Mouse (Mus musculus): ENCODE measurements around the gene Itga10. TPM values are rescaled to one million over a fixed set of nuclear protein-coding genes. Genes with fewer than 3 reads are reported as not detected.
A peak's percentile ranks its signal among the peaks of the same experiment; 100 is the strongest.

The Itga10 gene
- polyA plus RNA-seq, 1 experiment from 2014 or later = 1.1 TPM

DNA sequence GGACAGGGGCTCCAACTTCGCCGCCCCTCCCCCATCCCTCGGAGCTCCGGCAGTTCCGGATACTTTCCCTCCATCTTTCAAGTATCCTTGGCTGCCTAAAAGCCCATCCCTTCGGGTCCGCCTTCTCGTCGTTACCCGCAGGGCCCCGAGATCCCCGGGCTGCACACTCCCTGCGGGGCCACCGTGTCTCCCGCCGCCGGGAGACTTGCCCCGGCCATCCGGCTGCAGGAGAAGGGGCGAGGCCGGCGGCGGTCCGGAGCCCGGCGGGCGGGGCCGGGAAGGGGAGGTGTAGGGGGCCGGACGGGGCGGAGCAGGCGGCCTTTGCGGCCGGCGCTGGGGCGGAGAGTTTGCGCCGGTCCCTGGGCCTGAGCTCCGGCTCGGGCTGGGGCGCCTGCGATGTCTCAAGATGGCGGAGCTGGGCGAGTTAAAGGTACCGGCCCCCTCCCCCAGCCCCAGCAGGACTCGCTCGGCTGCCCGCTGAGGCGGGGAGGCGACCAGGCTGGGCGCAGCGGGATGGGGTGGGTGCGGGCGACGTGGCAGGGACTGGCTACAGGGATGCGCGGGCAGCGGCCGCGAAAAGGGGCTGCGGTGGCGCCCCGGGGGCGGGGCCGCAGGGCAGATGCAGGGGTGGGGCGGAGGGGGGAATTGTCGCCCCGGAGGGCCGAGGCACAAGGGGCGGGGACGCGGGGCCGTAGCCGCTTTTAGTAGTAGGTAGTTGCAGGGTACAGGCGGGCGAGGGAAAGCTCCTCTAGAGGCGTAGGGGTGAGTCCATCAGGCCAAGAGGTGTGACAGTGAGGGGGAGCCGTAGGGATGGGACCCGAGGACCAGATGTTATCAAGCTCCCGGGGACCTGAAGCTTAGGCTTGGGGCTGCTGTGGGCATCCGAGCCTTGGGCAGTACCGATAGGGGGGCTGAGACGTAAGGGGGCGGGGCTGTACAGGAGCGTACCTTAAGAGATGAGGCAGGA, 51.7 kb downstream of the Itga10 start:
- H3K27ac ChIP-seq (ENCODE audit: low read length) = peak overlapping the region; percentile 90
- no peaks in the 10 kb centered on the region; the same call in 1 of the 2 replicates for H3K36me3 ChIP-seq (ENCODE audit: control insufficient read depth, insufficient read depth, low read length)
- peak overlapping the region; percentile 91 for H3K9ac ChIP-seq (ENCODE audit: low read depth, low read length)
- H3K9me3 ChIP-seq (replicated peaks; ENCODE audit: control insufficient read depth, low read length, poor library complexity, severe bottlenecking) = no peaks in the 10 kb centered on the region
- 0% methylated on average over 80 of the region's 85 CpGs for WGBS
- H3K4me1 ChIP-seq (ENCODE audit: control insufficient read depth, insufficient read depth, low read length) = peaks cover 9% of the 10 kb centered on the region
- peak; percentile 93 for ATAC-seq
- peak overlapping the region; percentile 80 for H3K4me2 ChIP-seq (ENCODE audit: low read length)
- H3K4me3 ChIP-seq (ENCODE audit: low read depth, low read length) = peak overlapping the region; percentile 91
- H3K27me3 ChIP-seq (ENCODE audit: control insufficient read depth, insufficient read depth, low read depth, low read length) = no peaks in the 10 kb centered on the region

DNA sequence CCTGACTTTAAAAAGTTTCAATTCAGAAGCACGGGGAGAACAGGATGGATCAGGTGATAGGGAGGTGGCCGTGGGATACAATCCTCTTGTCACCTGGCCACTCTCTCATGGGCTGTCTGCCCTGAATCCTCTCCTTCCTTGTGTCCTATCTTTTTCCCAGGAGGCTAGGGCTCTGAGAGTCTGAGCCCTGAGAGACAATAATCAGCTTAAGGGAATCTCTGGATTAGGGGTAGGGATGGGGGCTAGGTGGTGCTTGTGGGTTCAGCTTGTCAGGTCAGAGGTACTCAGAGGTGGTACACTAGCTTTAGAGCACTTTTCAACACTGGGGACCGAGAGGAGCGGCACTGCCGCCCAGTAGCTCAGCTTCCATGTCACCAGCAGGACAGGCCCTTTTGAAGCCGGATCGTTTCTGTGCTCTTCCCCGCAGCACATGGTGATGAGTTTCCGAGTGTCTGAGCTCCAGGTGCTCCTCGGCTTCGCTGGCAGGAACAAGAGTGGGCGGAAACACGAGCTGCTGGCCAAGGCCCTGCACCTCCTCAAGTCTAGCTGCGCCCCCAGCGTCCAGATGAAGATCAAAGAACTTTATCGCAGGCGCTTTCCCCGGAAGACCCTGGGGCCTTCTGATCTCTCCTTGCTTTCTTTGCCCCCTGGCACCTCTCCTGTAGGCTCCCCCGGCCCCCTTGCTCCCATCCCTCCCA, 53.8 kb downstream of the Itga10 start:
- WGBS = 52% methylated on average over 19 of the region's 19 CpGs
- Histone ChIP-seq H3K27ac (ENCODE audit: low read length) (no peak overlapping the region), H3K4me2 (ENCODE audit: low read length) (no peak overlapping the region), H3K27me3 (ENCODE audit: control insufficient read depth, insufficient read depth, low read depth, low read length) (no peaks in the 10 kb centered on the region), H3K4me3 (ENCODE audit: low read depth, low read length) (no peak overlapping the region), H3K36me3 (ENCODE audit: control insufficient read depth, insufficient read depth, low read length) (peaks cover 2% of the 10 kb centered on the region; the same call in 1 of the 2 replicates), H3K9me3 (replicated peaks; ENCODE audit: control insufficient read depth, low read length, poor library complexity, severe bottlenecking) (no peaks in the 10 kb centered on the region), H3K9ac (ENCODE audit: low read depth, low read length) (no peak overlapping the region), H3K4me1 (ENCODE audit: control insufficient read depth, insufficient read depth, low read length) (peaks cover 9% of the 10 kb centered on the region)
- ATAC-seq = no peak

DNA sequence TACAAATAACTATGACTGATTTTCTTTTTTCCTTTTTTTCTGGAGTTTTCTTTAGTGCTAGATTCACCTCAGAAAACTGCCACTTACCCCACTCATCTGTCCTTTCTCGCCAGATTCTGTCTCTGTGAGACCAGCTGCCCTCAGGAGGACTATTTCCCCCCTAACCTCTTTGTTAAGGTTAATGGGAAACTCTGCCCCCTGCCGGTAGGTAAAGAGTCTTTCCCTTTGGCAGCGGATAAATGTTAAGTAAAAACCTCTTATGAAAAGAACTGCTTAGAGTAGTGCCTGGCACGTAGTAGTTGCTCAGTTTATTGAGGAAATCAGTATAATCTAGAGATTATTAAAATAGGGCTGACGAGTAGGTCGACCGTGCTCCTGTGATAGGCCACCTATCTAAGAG, 55.0 kb downstream of the Itga10 start:
- H3K4me3 ChIP-seq (ENCODE audit: low read depth, low read length) = no peak overlapping the region
- ATAC-seq = no peak
- no peak overlapping the region for H3K9ac ChIP-seq (ENCODE audit: low read depth, low read length)
- peaks cover 9% of the 10 kb centered on the region for H3K4me1 ChIP-seq (ENCODE audit: control insufficient read depth, insufficient read depth, low read length)
- no peak overlapping the region for H3K27ac ChIP-seq (ENCODE audit: low read length)
- no peak overlapping the region for H3K4me2 ChIP-seq (ENCODE audit: low read length)
- peaks cover 6% of the 10 kb centered on the region for H3K36me3 ChIP-seq (ENCODE audit: control insufficient read depth, insufficient read depth, low read length)
- WGBS = 51% methylated on average over 7 of the region's 7 CpGs
- H3K9me3 ChIP-seq (replicated peaks; ENCODE audit: control insufficient read depth, low read length, poor library complexity, severe bottlenecking) = no peaks in the 10 kb centered on the region
- no peaks in the 10 kb centered on the region for H3K27me3 ChIP-seq (ENCODE audit: control insufficient read depth, insufficient read depth, low read depth, low read length)

DNA sequence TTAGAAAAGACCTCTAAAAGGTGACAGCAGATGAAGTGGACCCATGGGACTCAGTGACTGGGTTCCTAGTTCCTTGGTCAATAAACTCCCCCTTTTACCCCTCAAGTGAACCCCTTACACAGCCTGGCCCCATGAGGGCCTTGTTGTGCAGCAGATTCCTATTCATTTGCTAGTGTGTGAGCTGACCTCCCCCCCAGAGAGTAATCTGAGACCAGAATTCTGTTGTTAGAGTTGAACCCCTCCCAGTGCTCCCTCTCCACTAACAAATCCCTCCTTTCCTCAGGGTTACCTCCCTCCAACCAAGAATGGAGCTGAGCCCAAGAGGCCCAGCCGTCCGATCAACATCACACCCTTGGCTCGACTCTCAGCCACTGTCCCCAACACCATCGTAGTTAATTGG, 55.6 kb downstream of the Itga10 start:
- WGBS = 87% methylated on average over 4 of the region's 4 CpGs
- Histone ChIP-seq H3K27me3 (ENCODE audit: control insufficient read depth, insufficient read depth, low read depth, low read length) (no peaks in the 10 kb centered on the region), H3K4me2 (ENCODE audit: low read length) (no peak overlapping the region), H3K36me3 (ENCODE audit: control insufficient read depth, insufficient read depth, low read length) (peaks cover 6% of the 10 kb centered on the region), H3K4me3 (ENCODE audit: low read depth, low read length) (no peak overlapping the region), H3K4me1 (ENCODE audit: control insufficient read depth, insufficient read depth, low read length) (peaks cover 6% of the 10 kb centered on the region), H3K9me3 (replicated peaks; ENCODE audit: control insufficient read depth, low read length, poor library complexity, severe bottlenecking) (no peaks in the 10 kb centered on the region), H3K9ac (ENCODE audit: low read depth, low read length) (no peak overlapping the region), H3K27ac (ENCODE audit: low read length) (no peak overlapping the region)
- no peak for ATAC-seq

DNA sequence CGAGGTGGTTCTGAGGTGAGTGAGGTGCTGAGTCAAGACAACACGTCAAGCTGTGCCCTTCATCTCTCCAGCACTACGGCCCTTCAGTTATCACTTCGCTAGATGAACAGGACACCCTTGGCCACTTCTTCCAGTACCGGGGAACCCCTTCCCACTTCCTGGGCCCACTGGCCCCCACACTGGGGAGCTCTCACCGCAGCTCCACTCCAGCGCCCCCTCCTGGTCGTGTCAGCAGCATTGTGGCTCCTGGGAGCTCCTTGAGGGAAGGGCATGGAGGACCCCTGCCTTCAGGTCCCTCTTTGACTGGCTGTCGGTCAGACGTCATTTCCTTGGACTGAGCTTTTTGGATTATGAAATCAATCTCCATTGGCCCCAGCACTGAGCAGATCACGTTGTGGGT, 59.4 kb downstream of the Itga10 start:
- no peak for ATAC-seq
- Histone ChIP-seq H3K4me1 (ENCODE audit: control insufficient read depth, insufficient read depth, low read length) (peaks cover 2% of the 10 kb centered on the region; the same call in 1 of the 2 replicates), H3K9ac (ENCODE audit: low read depth, low read length) (no peak overlapping the region), H3K36me3 (ENCODE audit: control insufficient read depth, insufficient read depth, low read length) (peaks cover 6% of the 10 kb centered on the region), H3K4me2 (ENCODE audit: low read length) (no peak overlapping the region), H3K4me3 (ENCODE audit: low read depth, low read length) (no peak overlapping the region), H3K9me3 (replicated peaks; ENCODE audit: control insufficient read depth, low read length, poor library complexity, severe bottlenecking) (no peaks in the 10 kb centered on the region), H3K27me3 (ENCODE audit: control insufficient read depth, insufficient read depth, low read depth, low read length) (no peaks in the 10 kb centered on the region), H3K27ac (ENCODE audit: low read length) (no peak overlapping the region)
- WGBS = 67% methylated on average over 11 of the region's 11 CpGs

DNA sequence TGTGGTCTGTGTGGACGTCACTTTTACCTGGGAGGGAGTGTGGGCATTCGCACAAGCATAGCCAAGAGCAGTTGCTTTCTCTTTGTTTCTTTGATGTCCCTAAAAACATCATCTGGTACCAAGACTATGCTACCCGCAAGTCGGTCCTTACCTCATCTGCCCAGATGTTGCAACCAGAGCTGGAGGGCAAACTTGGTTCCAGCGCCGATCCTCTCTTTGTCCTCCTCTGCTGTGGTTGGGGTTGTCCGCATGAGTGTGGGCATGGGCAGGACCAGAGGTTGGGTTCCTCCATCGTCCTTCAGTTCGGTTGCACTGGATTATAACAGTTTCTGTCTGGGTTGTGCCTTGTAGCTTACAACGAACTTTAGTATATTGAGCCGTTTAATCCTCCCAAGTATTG, 60.8 kb downstream of the Itga10 start:
- no peak overlapping the region for H3K27ac ChIP-seq (ENCODE audit: low read length)
- H3K9ac ChIP-seq (ENCODE audit: low read depth, low read length) = no peak overlapping the region
- H3K9me3 ChIP-seq (replicated peaks; ENCODE audit: control insufficient read depth, low read length, poor library complexity, severe bottlenecking) = no peaks in the 10 kb centered on the region
- H3K27me3 ChIP-seq (ENCODE audit: control insufficient read depth, insufficient read depth, low read depth, low read length) = no peaks in the 10 kb centered on the region
- 95% methylated on average over 11 of the region's 11 CpGs for WGBS
- H3K36me3 ChIP-seq (ENCODE audit: control insufficient read depth, insufficient read depth, low read length) = peaks cover 11% of the 10 kb centered on the region
- H3K4me2 ChIP-seq (ENCODE audit: low read length) = no peak overlapping the region
- H3K4me1 ChIP-seq (ENCODE audit: control insufficient read depth, insufficient read depth, low read length) = peaks cover 2% of the 10 kb centered on the region; the same call in 1 of the 2 replicates
- ATAC-seq = no peak
- no peak overlapping the region for H3K4me3 ChIP-seq (ENCODE audit: low read depth, low read length)

DNA sequence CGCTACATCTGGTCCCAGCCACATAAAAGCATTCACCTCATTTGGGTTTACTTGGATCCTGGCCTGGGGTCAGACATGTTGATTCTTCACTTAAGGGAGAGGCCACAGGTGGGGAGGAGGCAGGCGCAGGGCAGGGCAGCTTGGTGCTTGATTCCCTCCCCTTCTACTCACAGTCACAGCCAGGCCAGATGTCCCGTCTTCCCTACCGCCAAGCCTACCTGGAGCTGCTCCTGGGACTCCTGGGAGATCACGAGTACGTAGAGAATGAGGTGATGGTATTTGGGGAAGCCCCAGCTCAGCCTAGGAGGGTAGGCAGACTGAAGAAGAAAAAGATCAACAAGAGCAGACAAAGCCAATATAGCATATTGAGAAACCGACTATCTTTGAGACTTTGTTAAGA, 61.6 kb downstream of the Itga10 start:
- Histone ChIP-seq H3K4me1 (ENCODE audit: control insufficient read depth, insufficient read depth, low read length) (peaks cover 2% of the 10 kb centered on the region; the same call in 1 of the 2 replicates), H3K9me3 (replicated peaks; ENCODE audit: control insufficient read depth, low read length, poor library complexity, severe bottlenecking) (no peaks in the 10 kb centered on the region), H3K36me3 (ENCODE audit: control insufficient read depth, insufficient read depth, low read length) (peaks cover 13% of the 10 kb centered on the region), H3K4me3 (ENCODE audit: low read depth, low read length) (no peak overlapping the region), H3K27ac (ENCODE audit: low read length) (no peak overlapping the region), H3K27me3 (ENCODE audit: control insufficient read depth, insufficient read depth, low read depth, low read length) (no peaks in the 10 kb centered on the region), H3K4me2 (ENCODE audit: low read length) (no peak overlapping the region), H3K9ac (ENCODE audit: low read depth, low read length) (no peak overlapping the region)
- ATAC-seq = no peak
- WGBS = 78% methylated on average over 7 of the region's 7 CpGs

DNA sequence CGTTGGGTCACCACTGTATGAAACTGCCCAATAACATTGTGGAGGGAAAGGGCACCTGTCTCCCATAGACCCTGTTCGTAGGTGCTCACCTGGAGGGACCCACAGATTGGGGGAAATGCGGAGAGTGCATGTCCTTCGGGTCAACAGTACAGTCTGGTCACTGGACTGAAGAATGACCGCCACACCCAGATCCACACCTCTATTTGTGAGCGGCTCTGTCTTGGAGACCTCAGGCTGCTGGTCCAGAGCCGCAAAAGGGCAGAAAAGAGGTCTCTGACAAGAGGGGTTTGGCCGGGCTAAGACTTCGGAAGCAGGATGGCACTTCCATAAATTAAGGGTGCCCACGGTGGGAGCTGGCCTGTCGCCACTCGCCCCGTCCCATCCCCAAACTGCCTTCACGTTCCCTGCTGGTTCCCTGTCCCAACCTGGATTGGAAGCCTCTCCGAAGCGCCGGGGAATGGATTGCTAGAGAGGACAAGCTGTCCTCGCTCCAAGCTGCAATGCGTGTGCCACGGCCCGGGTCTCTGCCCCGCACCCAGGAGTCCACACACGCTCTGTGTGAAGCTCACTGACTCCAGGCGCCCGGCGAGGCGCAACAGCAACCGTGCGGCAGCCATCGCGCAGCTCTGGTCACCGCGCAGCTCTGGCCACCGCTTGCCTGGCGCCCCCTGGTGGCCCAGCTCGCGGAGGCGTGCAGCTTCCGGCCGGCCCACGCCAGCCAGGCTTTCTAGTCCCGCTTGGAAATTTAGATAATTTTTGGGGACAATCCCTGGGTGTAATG, 62.7 kb downstream of the Itga10 start, which contains the start of gene Nudt17:
TSS of gene Nudt17 (minus strand) at position 660 of the 781 bp plus-strand sequence.
- H3K4me3 ChIP-seq (ENCODE audit: low read depth, low read length) = peak within 1 kb of the TSS; percentile 45
- H3K9ac ChIP-seq (ENCODE audit: low read depth, low read length) = peak within 1 kb of the TSS; percentile 71
- peaks cover 2% of the 10 kb centered on the region; the same call in 1 of the 2 replicates for H3K4me1 ChIP-seq (ENCODE audit: control insufficient read depth, insufficient read depth, low read length)
- no peaks in the 10 kb centered on the region for H3K9me3 ChIP-seq (replicated peaks; ENCODE audit: control insufficient read depth, low read length, poor library complexity, severe bottlenecking)
- H3K27ac ChIP-seq (ENCODE audit: low read length) = no peak within 1 kb of the TSS
- peak; percentile 93 for ATAC-seq
- peak within 1 kb of the TSS; percentile 74 for H3K4me2 ChIP-seq (ENCODE audit: low read length)
- peaks cover 17% of the 10 kb centered on the region for H3K36me3 ChIP-seq (ENCODE audit: control insufficient read depth, insufficient read depth, low read length)
- WGBS = 4% methylated on average over 42 of the region's 42 CpGs
- H3K27me3 ChIP-seq (ENCODE audit: control insufficient read depth, insufficient read depth, low read depth, low read length) = no peaks in the 10 kb centered on the region

Data from midbrain, embryonic 16.5 days (tissue).